Mouse (Mus musculus) B cell, adult 67 days (primary cell): Measurements from ENCODE around the gene Mall. TPM values are rescaled to one million over a fixed set of nuclear protein-coding genes. Genes with fewer than 3 reads are reported as not detected.

ENCODE experiments used
- total RNA-seq, 2 experiments: library from RNA; stranded (reverse); gene quantifications; 4 replicates each; pipeline ENCODE4 v1.2.4; 2023

The Mall gene
- under 1 TPM; 0.61 to 0.92 TPM for total RNA-seq

GRCm38 (mm10) chr2:127729671-127730070, at the start of gene Mall:
Gene Mall, minus strand, starts transcription at chr2:127729932.

DNA sequence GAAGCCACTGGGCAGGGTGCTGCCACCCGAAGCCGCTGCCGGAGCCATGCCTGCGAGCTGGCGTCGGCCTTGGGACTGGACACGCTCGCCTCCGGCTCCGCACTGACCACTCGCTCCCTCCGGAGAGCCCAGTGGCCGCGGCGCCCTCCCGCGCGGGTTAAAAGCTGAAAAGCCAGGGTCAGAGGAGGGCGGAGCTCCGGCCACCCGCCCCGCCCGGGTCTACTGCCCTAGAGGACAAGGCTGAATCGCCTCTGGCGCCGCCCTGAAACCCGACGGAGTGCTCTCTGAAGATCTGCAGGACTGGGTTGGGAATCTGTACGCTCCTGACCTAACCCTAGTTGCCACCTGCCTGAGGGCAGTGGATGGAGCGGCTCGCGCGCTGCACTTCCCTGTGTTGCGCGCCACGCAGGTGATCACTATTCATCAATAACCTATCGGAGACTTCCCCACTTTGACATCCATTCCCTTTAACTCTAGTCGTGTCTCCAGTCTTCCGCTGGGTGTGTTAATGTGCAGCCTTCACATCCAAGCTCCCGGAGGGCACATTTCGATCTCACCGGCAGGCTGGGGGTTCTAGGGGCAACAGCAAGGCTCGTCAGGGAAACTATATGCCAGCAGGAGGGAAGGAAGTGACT, 73.5 kb downstream of the Mall start, which contains the start of gene Mal:
TSS of gene Mal (minus strand) at position 610 of the 635 bp plus-strand sequence.

Other genes with a start within 250 kb of the Mall start
- not detected for gene Kcnip3, start 207.8 kb downstream of the Mall start, total RNA-seq
- gene Prom2, start 188.5 kb downstream of the Mall start, total RNA-seq: not detected
- 1 to 10 TPM; 6.6 to 7.4 TPM for gene Zfp661, start 142.8 kb downstream of the Mall start, total RNA-seq
- gene Mrps5, start 142.7 kb downstream of the Mall start, total RNA-seq: 10 to 100 TPM; 82.4 to 87.1 TPM
- gene Mal, start 73.2 kb downstream of the Mall start, total RNA-seq: not detected
- gene Nphp1, start 59.0 kb upstream of the Mall start, total RNA-seq: 1 to 10 TPM; 1.3 to 1.4 TPM
- gene Mtln, start 62.6 kb upstream of the Mall start, total RNA-seq: 10 to 100 TPM; 11.3 to 15.2 TPM
- under 1 TPM in 1 of 2 experiments, not detected in 1; 0.55 TPM for gene Bub1, start 101.9 kb upstream of the Mall start, total RNA-seq
- not detected for gene Acoxl, start 108.9 kb upstream of the Mall start, total RNA-seq